Mouse (Mus musculus) embryonic facial prominence, embryonic 13.5 days (tissue): ENCODE data around the gene Tmem260. TPM values are rescaled to one million over a fixed set of nuclear protein-coding genes. Genes with fewer than 3 reads are reported as not detected.
"Not testable (repeated sequence)": the region's sequence is repeated elsewhere in the genome, so short reads cannot be mapped to it uniquely, and the experiment has no call there.

Experiments used
- ATAC-seq: fragments of 200-750 bp; cut with Nextera tagmentation; 2 replicates; pipeline ENCODE4 v1.8.0; 2017; ENCODE audit warnings: low read depth; ENCODE audit not compliant: insufficient number of reproducible peaks, insufficient read depth, low FRiP score, low TSS enrichment
- H3K27ac ChIP-seq: fragments of 300-500 bp; sonication (generic); 2 replicates; pipeline ENCODE4 v1.5.1; 2015; ENCODE audit warnings: moderate library complexity, mild to moderate bottlenecking, inconsistent platforms
- H3K27me3 ChIP-seq: fragments of 300-500 bp; sonication (generic); 2 replicates; pipeline ENCODE4 v1.6.1; 2015; ENCODE audit warnings: mild to moderate bottlenecking, inconsistent platforms
- H3K36me3 ChIP-seq: fragments of 300-500 bp; sonication (generic); 2 replicates; pipeline ENCODE4 v1.6.1; 2015; ENCODE audit warnings: mild to moderate bottlenecking, inconsistent platforms
- H3K4me1 ChIP-seq: fragments of 300-500 bp; sonication (generic); 2 replicates; pipeline ENCODE4 v1.6.1; 2015; ENCODE audit warnings: inconsistent platforms
- H3K4me2 ChIP-seq: fragments of 300-500 bp; sonication (generic); 2 replicates; pipeline ENCODE4 v1.6.1; 2015; ENCODE audit warnings: moderate library complexity, mild to moderate bottlenecking, inconsistent platforms
- H3K4me3 ChIP-seq: fragments of 300-500 bp; sonication (generic); 2 replicates; pipeline ENCODE4 v1.5.1; 2015; ENCODE audit warnings: mild to moderate bottlenecking, inconsistent platforms
- H3K9ac ChIP-seq: fragments of 300-500 bp; sonication (generic); 2 replicates; pipeline ENCODE4 v1.6.1; 2015; ENCODE audit warnings: mild to moderate bottlenecking, inconsistent platforms
- H3K9me3 ChIP-seq: fragments of 300-500 bp; sonication (generic); 2 replicates; pipeline ENCODE4 v1.6.1; 2016; ENCODE audit warnings: inconsistent platforms
- WGBS: fragments of 180-500 bp; shearing (Covaris S2); methylation state at CpG from one replicate; pipeline ENCODE4 v1.1.7; 2015; ENCODE audit warnings: mixed read lengths; 5-methylcytosine and 5-hydroxymethylcytosine counted together
- polyA plus RNA-seq: library from polyadenylated mRNA; unstranded; fragments of >200 nt; fragmentation: Nextera tagmentation; extraction: Ambion mirVana; gene quantifications from 2 replicates; pipeline ENCODE4 v1.2.1, GENCODE M21; 2015

The Tmem260 gene
- polyA plus RNA-seq, 1 experiment from 2014 or later = 24.1 TPM

DNA sequence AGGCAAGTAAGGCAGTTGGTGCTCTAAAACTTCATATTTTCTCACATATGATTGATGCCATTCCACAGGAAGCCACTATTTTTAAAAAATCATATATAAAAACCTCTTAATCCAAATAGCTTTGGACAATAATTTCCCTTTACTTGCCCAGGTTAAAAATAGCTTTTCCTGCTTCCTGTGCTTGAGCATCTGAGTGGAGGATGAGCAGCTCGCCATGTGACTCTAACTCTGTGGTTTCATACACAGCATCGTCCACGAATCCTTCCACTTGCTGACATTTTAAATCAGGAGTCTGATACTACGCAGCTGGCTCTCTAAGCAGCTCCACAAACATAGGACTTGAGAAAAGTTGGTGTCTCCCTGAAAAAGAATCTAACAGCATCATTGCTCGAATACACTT, 7.5 kb downstream of the Tmem260 start:
- Histone ChIP-seq H3K9me3 (no peaks in the 10 kb centered on the region), H3K27ac (no peak overlapping the region), H3K4me1 (0 out of 2 replicates have a peak, but pooled peaks cover 3% of the 10 kb centered on the region), H3K4me2 (no peak overlapping the region), H3K9ac (no peak overlapping the region), H3K27me3 (no peaks in the 10 kb centered on the region), H3K36me3 (peaks cover 22% of the 10 kb centered on the region), H3K4me3 (no peak overlapping the region)
- WGBS = 75% methylated on average over 5 of the region's 5 CpGs
- ATAC-seq = no peak

DNA sequence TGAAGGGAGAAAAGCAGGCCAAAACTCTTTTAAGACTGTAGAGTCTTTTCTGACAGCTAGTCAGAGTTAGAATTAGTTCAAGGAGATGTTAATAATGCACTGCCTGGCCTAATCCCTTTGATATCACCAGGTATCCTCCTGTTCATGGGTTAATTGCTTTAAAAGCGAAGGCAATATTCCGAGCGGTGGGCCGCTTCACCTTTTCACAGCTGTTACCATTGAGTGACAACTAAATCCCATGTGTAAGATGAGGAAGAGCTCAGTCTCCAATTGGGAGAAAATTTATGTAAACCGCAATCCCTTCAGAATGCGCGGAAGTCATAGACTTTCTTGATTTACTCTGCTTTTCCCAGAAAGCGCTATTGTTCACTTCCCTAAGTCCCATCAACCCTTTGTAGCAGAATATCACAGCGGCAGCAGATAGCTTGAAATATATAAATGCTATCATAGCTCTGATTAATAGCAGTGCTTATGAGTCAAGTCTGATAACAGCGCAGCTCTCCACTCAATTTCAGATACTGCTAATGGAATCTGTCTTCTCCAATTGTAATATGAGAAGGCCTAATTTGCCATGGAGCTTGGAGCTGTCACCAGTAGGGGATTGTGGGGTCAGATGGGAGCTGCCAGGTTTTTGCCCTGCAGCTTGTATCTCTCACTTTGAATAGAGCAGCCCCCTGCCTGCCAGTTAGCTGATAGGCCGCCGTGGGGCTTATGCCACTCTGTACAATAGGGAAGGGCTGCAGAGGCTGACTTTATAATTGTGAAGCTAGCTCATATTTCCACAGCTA, 10.6 kb downstream of the Tmem260 start:
- ATAC-seq = no peak
- Histone ChIP-seq H3K9me3 (no peaks in the 10 kb centered on the region), H3K27ac (no peak overlapping the region), H3K9ac (no peak overlapping the region), H3K4me2 (no peak overlapping the region), H3K36me3 (peaks cover 33% of the 10 kb centered on the region), H3K27me3 (no peaks in the 10 kb centered on the region), H3K4me1 (0 out of 2 replicates have a peak, but pooled peaks cover 3% of the 10 kb centered on the region), H3K4me3 (no peak overlapping the region)
- 49% methylated on average over 12 of the region's 12 CpGs for WGBS

GRCm38 (mm10) chr14:48457288-48457938, 11.5 kb downstream of the Tmem260 start:
- H3K4me2 ChIP-seq = no peak overlapping the region
- H3K9ac ChIP-seq = no peak overlapping the region
- H3K9me3 ChIP-seq = no peaks in the 10 kb centered on the region
- no peak for ATAC-seq
- 0 out of 2 replicates have a peak, but pooled peaks cover 3% of the 10 kb centered on the region for H3K4me1 ChIP-seq
- 81% methylated on average over 16 of the region's 16 CpGs for WGBS
- no peak overlapping the region for H3K27ac ChIP-seq
- no peak overlapping the region for H3K4me3 ChIP-seq
- peaks cover 29% of the 10 kb centered on the region for H3K36me3 ChIP-seq
- H3K27me3 ChIP-seq = no peaks in the 10 kb centered on the region

DNA sequence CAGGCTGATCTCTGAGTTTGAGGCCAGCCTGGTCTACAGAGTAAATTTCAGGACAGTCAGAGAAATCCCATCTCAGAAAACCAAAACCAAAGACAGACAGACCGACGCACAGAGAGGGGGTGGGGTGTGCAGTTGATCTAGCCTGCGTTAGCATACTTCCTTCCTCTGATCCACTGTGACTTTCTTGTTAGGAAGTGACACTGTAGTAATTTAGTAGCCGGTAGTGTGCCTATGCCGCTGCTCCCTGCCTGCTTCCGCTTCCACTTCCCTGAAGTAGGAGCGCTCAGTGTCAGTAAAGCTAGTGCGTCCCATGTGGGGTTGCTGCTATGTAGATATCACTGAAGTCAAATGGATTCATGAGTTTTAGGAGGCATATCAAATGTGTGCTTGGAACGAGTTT, 13.0 kb downstream of the Tmem260 start:
- WGBS = 81% methylated on average over 9 of the region's 9 CpGs
- 0 out of 2 replicates have a peak, but pooled peaks cover 3% of the 10 kb centered on the region for H3K4me1 ChIP-seq
- no peak overlapping the region for H3K9ac ChIP-seq
- no peak overlapping the region for H3K27ac ChIP-seq
- no peak for ATAC-seq
- no peak overlapping the region for H3K4me3 ChIP-seq
- H3K36me3 ChIP-seq = peaks cover 24% of the 10 kb centered on the region
- H3K4me2 ChIP-seq = no peak overlapping the region
- no peaks in the 10 kb centered on the region for H3K9me3 ChIP-seq
- H3K27me3 ChIP-seq = no peaks in the 10 kb centered on the region

DNA sequence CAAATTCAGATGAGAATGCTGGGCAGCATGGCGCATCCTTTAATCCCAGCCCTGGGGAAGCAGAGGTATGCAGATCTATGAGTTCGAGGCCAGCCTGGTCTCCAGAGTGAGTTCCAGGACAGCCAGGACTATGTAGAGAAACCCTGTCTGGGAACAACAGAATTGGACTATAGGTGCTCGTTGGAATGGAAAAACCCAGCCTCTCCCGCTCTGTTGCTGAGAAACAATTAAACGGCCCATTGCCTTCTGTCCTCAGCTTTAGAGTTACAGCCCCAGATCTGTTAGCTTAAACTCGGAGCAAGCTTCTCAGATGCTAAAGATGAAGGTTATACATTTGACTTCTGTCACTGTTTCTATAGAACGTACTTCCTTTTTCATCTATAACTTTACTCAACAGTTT, 22.4 kb downstream of the Tmem260 start:
- no peaks in the 10 kb centered on the region for H3K27me3 ChIP-seq
- 86% methylated on average over 7 of the region's 7 CpGs for WGBS
- ATAC-seq = no peak
- H3K36me3 ChIP-seq = peaks cover 33% of the 10 kb centered on the region
- no peak overlapping the region for H3K9ac ChIP-seq
- H3K4me1 ChIP-seq = no peaks in the 10 kb centered on the region
- H3K9me3 ChIP-seq = no peaks in the 10 kb centered on the region
- H3K4me3 ChIP-seq = no peak overlapping the region
- no peak overlapping the region for H3K27ac ChIP-seq
- no peak overlapping the region for H3K4me2 ChIP-seq

GRCm38 (mm10) chr14:48470742-48471487, 25.0 kb downstream of the Tmem260 start:
- Histone ChIP-seq H3K9ac (no peak overlapping the region), H3K9me3 (no peaks in the 10 kb centered on the region), H3K27me3 (no peaks in the 10 kb centered on the region), H3K36me3 (peaks cover 41% of the 10 kb centered on the region), H3K4me3 (no peak overlapping the region), H3K4me1 (no peaks in the 10 kb centered on the region), H3K4me2 (no peak overlapping the region), H3K27ac (no peak overlapping the region)
- ATAC-seq = no peak
- WGBS = 75% methylated on average over 10 of the region's 10 CpGs

- Histone ChIP-seq H3K9ac (no peak overlapping the region), H3K9me3 (no peaks in the 10 kb centered on the region), H3K27me3 (no peaks in the 10 kb centered on the region), H3K27ac (no peak overlapping the region), H3K36me3 (peaks cover 32% of the 10 kb centered on the region; the same call in 1 of the 2 replicates), H3K4me1 (peaks cover 5% of the 10 kb centered on the region), H3K4me3 (no peak overlapping the region), H3K4me2 (no peak overlapping the region)
- 78% methylated on average over 9 of the region's 9 CpGs for WGBS
- no peak for ATAC-seq
These were observed 26.3 kb downstream of the Tmem260 start for GRCm38 (mm10) chr14:48472179-48472578.

- Histone ChIP-seq H3K9ac (no peak overlapping the region), H3K4me3 (no peak overlapping the region), H3K27ac (no peak overlapping the region), H3K4me2 (no peak overlapping the region), H3K36me3 (peaks cover 36% of the 10 kb centered on the region), H3K27me3 (no peaks in the 10 kb centered on the region), H3K9me3 (no peaks in the 10 kb centered on the region), H3K4me1 (peaks cover 5% of the 10 kb centered on the region)
- WGBS = 68% methylated on average over 1 of the region's 1 CpGs
- no peak for ATAC-seq
These were observed 29.4 kb downstream of the Tmem260 start for GRCm38 (mm10) chr14:48475370-48475769.

DNA sequence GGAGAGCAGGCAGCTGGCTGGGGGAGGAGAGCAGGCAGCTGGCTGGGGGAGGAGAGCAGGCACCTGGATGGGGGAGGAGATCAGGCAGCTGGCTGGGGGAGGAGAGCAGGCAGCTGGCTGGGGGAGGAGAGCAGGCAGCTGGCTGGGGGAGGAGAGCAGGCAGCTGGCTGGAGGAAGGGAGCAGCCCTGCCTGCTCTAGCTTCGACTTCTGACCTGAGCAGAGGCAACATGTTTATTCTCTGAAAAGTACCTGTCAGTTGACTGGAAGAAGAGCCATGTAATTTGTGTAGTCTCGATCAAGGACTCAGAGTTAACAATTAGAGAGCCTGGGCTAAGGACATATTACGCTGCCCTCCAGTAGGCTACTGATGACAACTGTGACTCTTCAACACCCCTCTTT, 29.9 kb downstream of the Tmem260 start:
- H3K4me3 ChIP-seq, H3K27ac ChIP-seq, H3K9me3 ChIP-seq, H3K4me2 ChIP-seq, H3K27me3 ChIP-seq, H3K9ac ChIP-seq, ATAC-seq, H3K4me1 ChIP-seq: not testable (repeated sequence)
- WGBS = 51% methylated on average over 3 of the region's 3 CpGs
- H3K36me3 ChIP-seq = peaks cover 31% of the 10 kb centered on the region

- ATAC-seq = no peak
- peaks cover 30% of the 10 kb centered on the region for H3K36me3 ChIP-seq
- peaks cover 5% of the 10 kb centered on the region for H3K4me1 ChIP-seq
- 43% methylated on average over 8 of the region's 8 CpGs for WGBS
- H3K9me3 ChIP-seq = no peaks in the 10 kb centered on the region
- no peak overlapping the region for H3K4me2 ChIP-seq
- H3K4me3 ChIP-seq = no peak overlapping the region
- H3K27me3 ChIP-seq = no peaks in the 10 kb centered on the region
- H3K9ac ChIP-seq = no peak overlapping the region
- H3K27ac ChIP-seq = no peak overlapping the region
These were observed 30.4 kb downstream of the Tmem260 start for GRCm38 (mm10) chr14:48476278-48476677.

DNA sequence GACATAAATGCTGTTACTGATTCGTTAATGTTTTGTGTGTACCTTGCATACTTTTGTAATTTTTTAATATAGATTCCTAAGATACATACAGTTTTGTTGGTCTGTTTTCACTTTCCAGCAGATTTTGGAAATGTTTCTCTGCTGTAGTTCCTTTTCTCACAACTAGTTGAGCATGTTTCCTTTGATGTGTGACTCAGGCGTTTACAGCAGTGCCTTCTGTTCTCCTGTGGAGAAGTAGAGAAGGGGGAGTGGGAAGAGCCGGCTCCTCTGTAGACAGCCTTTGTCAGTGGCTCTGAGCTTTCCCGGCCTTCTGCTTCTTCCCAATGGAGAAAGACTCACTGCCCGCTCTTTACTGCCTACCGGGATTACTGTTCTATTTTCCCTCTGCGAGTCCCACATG, 35.7 kb downstream of the Tmem260 start:
- ATAC-seq = no peak

More for the DNA sequence above, 35.7 kb downstream of the Tmem260 start:
- no peak overlapping the region for H3K27ac ChIP-seq
- peaks cover 27% of the 10 kb centered on the region for H3K36me3 ChIP-seq
- H3K4me1 ChIP-seq = no peaks in the 10 kb centered on the region; the same call in 1 of the 2 replicates
- WGBS = 43% methylated on average over 7 of the region's 7 CpGs
- H3K27me3 ChIP-seq = no peaks in the 10 kb centered on the region
- no peak overlapping the region for H3K4me3 ChIP-seq
- H3K4me2 ChIP-seq = no peak overlapping the region
- no peak overlapping the region for H3K9ac ChIP-seq
- H3K9me3 ChIP-seq = no peaks in the 10 kb centered on the region
